Mouse (Mus musculus) gastrocnemius, adult 18-20 months (tissue): ENCODE measurements around the gene Ift20. TPM values are rescaled to one million over a fixed set of nuclear protein-coding genes. Genes with fewer than 3 reads are reported as not detected.
A peak's percentile ranks its signal among the peaks of the same experiment; 100 is the strongest.
"Not testable (repeated sequence)": the region's sequence is repeated elsewhere in the genome, so short reads cannot be mapped to it uniquely, and the experiment has no call there.

Experiments used
- DNase-seq: peaks from one replicate; pipeline ENCODE4 v3.0.0; 2021; ENCODE audit warnings: low spot score
- total RNA-seq, 2 experiments: library from RNA; stranded (reverse); gene quantifications; 2 replicates each; pipeline ENCODE4 v1.2.3; 2021

Ift20 gene
- total RNA-seq, 2 experiments from 2014 or later, result 17.5 to 17.6 TPM

DNA sequence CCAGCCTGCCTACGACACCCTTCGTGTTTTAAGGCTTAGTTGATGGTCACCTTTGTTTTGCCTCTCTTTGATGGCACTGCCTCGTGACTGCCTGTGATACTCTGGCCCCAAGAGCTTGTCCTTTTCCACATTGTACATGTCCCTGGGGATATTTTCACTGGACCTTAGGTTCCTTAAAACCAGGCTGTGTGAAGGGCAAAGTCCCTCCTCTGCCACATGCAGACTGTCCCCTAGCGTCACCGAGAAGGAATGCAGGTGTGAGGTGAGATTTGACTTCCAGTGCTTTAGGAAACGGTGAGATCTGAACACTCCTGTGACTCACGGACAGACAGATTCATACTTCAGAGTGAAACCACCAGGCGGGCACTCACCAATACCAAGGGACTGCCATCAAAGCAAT, 21.1 kb downstream of the Ift20 start:
- no peak for DNase-seq

DNA sequence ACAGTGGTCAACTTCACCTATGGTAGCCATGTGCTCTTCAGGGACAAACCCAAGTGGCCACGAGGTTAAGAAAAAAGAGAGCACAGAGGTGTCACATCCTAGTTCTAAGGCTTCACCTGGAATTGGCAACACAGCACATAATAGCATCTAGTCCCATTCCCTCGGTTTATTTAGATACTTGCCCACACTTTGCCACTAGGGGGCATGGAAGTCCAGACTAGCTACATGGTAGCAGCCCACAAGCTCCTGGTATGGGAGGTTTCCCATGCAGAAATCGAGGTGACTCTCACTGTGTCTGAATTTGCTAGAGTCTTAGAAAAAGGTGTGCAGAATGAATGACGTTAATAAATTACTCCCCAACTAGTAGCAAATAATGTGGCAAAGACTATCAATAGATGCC, 24.3 kb downstream of the Ift20 start:
- DNase-seq, result peak; percentile 61

DNA sequence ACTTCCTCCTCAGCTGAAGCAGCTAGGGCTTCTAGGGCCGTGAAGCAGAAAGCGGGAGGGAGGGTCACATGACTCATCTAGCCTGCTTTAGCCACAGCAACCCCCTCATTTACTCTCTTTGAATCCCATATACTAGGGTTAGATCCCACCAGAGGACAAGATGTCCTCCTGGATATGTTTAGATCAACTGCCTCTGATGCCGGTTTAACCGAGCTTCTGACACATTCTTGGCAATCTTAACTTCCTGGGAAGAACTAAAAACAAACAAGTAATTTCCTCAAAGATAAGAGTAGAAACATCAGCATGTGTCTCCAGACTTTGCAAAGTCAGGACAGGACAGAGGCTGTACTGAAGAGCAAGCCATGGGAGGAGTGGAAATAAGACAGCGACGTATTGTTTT, 30.6 kb downstream of the Ift20 start:
- no peak for DNase-seq

DNA sequence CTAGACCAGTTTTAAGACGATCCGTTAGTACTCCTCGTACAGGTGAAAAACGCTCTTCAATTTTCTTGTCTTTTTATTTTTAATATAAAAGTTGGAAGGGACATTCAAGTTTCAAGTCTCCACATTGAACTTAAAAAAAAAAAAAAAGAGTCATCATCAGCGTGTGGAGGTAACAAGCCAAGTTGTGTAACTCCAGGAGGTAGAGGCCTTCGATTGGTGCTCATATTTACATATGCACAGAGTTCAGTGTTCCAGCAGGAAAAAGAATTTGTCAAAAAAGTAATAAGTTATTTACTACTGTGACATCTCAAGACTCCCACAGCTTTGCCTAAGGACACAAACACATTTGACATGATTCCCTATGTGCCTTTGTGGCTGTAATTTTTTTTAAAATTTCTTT, 31.5 kb downstream of the Ift20 start:
- no peak for DNase-seq

DNA sequence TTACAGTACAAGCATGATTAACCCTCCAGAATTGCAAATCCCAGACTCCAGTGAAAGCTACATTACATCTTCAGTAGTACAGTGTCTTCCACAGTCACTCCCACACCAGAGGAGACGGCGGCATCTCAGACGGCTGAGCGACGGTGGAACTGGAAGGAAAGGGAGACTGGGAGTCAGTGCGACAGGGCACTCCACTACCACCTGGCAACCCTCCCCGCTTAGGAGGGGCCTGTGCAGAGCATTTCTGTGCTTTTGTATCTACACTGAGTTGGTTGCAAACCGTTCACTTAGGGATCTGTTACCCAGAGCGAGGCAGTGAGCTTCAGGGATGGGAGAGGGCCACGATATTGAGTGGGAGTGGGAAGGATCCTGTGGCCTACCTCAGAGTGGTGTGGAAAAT, 32.7 kb downstream of the Ift20 start:
- no peak for DNase-seq

DNA sequence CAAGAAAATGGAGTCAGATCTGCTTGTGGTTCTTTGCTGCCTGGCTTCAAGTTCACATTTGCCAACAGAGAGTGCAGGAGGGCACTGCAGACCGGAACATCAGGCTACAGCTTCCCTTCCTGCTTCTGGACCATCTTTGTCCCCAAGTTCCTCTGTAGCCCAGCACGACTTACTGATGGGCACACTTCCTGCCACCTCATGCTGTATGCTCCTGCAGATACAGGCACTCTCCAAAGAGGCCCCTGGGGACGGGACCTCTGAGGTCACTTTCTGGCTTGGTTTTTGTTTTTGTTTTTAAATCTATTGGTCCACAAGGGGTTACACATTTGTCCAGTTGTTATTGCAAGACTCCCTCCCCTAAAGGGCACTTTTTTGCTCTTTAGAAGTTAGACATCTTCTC, 33.6 kb downstream of the Ift20 start:
- DNase-seq, result no peak

DNA sequence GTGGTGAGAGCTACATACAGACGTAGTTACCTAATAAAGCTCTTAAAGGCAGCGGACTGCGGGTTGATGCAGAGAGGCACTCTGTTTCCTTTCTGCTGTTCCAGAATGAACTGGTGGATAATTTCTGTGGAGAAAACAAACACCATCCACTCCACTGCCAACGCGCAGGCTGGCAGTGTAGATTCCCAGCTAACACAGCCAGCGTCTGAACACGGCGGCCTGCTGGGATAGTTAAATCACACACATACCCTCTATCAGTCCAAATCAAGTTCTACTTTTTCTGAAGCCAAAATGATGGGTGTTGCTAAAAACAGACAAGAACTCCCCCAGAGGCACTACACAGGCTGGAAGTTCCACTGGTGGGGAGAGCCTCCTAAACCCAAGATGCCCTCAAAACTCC, 35.3 kb downstream of the Ift20 start:
- DNase-seq, result no peak

DNA sequence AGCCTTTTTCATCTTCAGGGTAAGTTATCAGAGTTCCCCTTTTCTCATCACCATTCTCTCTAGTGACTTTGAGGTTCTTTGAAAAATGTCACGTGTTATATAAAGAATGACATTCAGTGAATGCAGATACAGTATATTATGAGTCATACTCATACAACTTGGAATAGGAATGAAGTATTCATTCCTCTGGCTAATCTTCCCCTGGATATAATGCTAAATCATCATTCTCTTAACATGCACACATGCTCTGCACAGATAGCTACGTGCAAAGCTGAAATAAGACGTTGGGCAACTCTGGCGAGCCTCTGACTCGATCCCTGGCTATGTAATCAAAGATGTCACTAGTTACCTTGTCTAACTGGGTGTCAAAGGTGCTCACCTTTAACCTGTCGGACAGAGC, 35.7 kb downstream of the Ift20 start:
- no peak for DNase-seq

DNA sequence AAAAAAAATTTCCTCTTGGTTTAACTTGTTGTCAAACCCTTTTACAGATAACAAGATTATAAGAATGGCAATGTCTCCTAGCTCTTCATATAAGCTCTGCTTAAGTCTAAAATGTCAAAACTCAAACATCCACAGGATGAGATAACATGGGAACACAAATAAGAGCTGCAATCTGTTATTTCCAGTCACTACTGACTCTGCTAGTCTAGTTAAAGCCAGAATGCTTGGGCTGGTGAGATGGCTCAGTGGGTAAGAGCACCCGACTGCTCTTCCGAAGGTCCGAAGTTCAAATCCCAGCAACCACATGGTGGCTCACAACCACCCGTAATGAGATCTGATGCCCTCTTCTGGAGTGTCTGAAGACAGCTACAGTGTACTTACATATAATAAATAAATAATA, 37.9 kb downstream of the Ift20 start:
- not testable (repeated sequence) for DNase-seq

DNA sequence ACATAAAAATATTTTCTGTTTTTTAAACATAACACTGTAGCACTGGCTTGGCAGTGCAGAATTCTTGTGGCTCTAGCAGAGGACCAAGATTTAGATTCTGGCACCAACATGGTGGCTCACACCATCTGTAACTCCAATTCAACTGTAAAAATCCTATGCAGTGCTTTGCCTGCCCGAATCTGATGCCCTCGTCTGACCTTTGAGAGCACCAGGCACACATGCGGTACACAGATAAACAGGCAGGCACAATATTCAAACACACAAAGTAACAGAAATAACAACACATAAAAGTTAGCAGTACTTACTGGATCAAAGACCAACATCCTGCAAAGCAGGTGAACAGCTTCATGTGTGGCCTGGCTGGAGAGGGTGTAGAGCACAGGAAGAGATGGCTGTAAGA, 38.4 kb downstream of the Ift20 start:
- DNase-seq, result no peak

DNA sequence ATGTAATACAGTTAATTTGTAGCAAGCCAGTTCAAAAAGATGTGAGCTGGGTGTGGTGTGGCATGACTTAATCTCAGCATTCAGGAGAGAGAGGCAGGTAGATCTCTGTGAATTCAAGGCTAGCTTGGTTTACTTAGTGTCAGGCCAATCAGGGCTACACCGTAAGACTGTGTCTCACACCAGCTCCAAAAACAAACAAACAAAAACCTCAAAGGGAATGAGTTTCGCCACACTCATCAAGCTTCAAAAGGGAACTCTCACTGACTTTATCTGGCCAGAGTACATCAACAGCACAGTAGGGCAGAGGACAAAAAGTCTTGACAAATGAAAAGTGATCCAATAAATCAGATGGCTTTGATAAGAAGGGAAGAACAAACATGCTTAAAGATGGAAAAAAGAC, 38.8 kb downstream of the Ift20 start:
- DNase-seq, result no peak

DNA sequence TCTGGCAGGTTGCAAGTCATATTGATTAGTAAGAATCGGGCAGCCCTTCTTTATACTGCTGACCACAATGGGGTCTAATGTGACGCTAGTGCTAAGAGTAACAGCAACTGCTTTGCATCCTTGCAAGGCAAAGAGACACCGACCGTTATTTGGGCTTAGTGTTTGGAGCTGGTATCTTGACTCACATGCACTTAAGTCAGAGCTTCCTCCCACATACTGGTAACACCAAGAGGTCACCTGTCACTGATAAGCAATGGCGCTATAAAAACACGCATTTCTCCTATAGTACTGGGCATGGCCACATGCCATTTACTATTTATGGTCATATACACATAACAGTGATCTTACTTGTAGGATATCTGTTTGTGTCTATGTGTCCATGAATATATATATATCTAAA, 46.7 kb downstream of the Ift20 start:
- no peak for DNase-seq

DNA sequence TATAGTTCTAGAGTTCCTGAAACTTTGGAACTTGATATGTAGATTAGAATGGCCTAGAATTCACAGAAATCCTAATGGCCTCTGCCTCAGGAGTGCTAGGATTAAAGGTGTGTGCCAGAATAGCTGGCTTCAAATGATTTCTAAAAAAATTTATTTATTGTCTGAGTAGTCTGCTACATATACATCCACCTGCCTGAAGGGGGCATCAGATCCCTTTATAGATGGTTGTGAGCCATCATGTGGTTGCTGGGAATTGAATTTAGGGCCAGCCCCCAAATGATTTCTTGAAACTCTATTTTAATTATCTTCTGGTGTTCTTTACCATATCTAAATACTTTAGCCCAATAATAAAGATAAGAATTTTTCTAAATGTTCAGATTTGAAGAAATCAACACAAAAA, 49.9 kb downstream of the Ift20 start:
- DNase-seq, result no peak

DNA sequence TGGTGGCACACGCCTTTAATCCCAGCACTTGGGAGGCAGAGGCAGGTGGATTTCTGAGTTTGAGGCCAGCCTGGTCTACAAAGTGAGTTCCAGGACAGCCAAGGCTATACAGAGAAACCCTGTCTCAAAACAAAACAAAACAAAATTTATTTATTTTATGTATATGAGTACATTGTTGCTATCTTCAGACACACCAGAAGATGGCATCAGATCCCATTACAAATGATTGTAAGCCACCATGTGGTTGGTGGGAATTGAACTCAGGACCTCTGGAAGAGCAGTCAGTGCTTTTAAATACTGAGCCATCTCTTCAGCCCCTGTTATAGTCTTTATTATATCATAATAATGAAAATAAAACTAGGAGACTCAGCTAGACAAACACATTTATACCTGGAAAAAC, 51.5 kb downstream of the Ift20 start:
- not testable (repeated sequence) for DNase-seq

Other genes starting within 250 kb of the Ift20 start
- under 1 TPM; 0.38 to 0.46 TPM for gene BC030499, start 245.5 kb upstream of the Ift20 start, total RNA-seq
- 1 to 10 TPM; 2.3 to 2.5 TPM for gene Spag5, start 234.8 kb upstream of the Ift20 start, total RNA-seq
- gene Aldoc, start 213.4 kb upstream of the Ift20 start, total RNA-seq, result 1 to 10 TPM; 2.1 to 2.6 TPM
- gene Pigs, start 207.9 kb upstream of the Ift20 start, total RNA-seq, result 10 to 100 TPM; 18.2 to 19.2 TPM
- 1 to 10 TPM; 8.3 TPM for gene Unc119, start 192.9 kb upstream of the Ift20 start, total RNA-seq
- gene Foxn1, start 149.8 kb upstream of the Ift20 start, total RNA-seq, result not detected
- not detected for gene Slc13a2, start 114.1 kb upstream of the Ift20 start, total RNA-seq
- under 1 TPM; 0.47 to 0.91 TPM for gene Slc46a1, start 70.7 kb upstream of the Ift20 start, total RNA-seq
- gene Sarm1, start 38.6 kb upstream of the Ift20 start, total RNA-seq, result under 1 TPM; 0.43 to 0.82 TPM
- 10 to 100 TPM in 1 of 2 experiments, 1 to 10 TPM in 1; 9.5 to 15.0 TPM for gene Vtn, start 37.3 kb upstream of the Ift20 start, total RNA-seq
- gene Sebox, start 32.9 kb upstream of the Ift20 start, total RNA-seq, result not detected
- gene Tmem199, start 24.2 kb upstream of the Ift20 start, total RNA-seq, result 10 to 100 TPM; 13.3 to 15.1 TPM
- gene Poldip2, start 24.2 kb upstream of the Ift20 start, total RNA-seq, result 100 to 1,000 TPM in 1 of 2 experiments, 10 to 100 TPM in 1; 99.0 to 100 TPM
- 10 to 100 TPM; 44.0 to 48.1 TPM for gene Tnfaip1, start within 50 bp of the Ift20 start, total RNA-seq
- 1 to 10 TPM; 1.0 to 1.5 TPM for gene Tmem97, start 14.4 kb downstream of the Ift20 start, total RNA-seq
- gene Nlk, start 161.0 kb downstream of the Ift20 start, total RNA-seq, result 1 to 10 TPM; 7.3 to 9.6 TPM
- 10 to 100 TPM; 11.1 to 11.8 TPM for gene Ccnq, start 215.4 kb downstream of the Ift20 start, total RNA-seq